Mouse (Mus musculus): ENCODE measurements at regions not wholly inside any gene's neighbourhood (a gene's known extent, or its start where the extent isn't known, plus 50 kb on each side); places are given as distances from the start of the nearest gene placed in this dataset.
A peak's percentile ranks its signal among the peaks of the same experiment; 100 is the strongest.

DNA sequence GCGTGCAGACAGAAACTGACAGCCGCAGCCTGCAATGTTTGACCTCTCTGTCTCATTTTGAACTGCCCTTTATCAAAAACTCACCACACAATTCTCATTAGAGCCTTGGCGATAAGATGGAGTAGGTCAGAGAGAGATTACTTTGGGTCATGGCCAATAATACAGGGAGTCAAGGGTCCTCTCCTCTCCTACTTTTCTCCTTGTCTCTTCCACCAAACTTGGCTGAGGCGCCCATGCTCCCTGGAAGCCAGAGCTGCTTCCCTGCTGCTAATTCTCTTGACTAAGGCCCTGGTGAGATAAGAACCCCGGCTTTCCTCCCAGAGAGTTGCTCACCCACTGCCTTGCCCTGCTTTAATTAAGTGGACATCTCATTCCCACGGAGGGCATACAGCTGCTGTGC is 355.3 kb upstream of the Smim15 start:
- TF ChIP-seq GATA4 (IDR thresholded peaks at IDR 0.05; ENCODE audit: insufficient replicate concordance, low read length) = peak; percentile 76; the same call in 1 of the 2 replicates

DNA sequence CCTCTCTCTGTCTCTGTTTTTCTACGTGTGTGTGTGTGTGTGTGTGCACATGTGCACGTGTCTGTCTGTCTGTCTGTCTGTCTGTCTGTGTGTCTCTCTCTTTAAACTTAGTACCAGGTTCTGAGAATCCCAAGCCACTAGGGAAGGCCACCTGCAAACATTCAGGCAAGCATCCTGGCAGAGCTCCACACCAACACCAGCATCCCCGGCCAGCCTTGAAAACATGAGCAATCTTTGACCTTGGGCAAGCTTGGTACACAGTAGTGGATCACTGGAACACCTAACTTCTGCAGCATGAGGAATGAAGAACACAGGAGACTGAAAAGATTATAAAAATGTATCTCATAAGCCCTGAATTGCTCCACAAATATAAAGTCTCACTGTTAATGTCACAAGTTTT is 359.0 kb upstream of the Smim15 start:
- TF ChIP-seq GATA4 (IDR thresholded peaks at IDR 0.05; ENCODE audit: insufficient replicate concordance, low read length) = no peak

DNA sequence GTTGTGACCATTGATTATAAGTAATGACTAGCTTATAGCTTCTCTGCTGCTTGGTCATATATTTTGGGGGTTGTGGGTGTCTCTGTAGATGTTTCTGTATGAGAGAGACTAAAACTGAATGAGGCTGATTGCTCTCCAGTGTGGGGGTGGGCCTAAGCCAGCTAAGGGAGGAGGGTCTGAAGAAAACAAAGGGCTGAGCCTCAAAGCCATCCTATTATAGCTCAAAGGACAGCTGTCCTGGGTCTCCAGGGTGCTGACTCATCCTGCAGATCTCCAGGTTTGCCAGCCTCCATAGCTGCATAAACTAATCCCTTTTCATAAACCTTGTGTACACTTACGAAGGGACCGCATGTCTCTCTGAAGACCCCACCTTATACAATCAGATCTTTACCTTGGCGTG is 360.3 kb upstream of the Smim15 start:
- no peak for TF ChIP-seq GATA4 (IDR thresholded peaks at IDR 0.05; ENCODE audit: insufficient replicate concordance, low read length)

DNA sequence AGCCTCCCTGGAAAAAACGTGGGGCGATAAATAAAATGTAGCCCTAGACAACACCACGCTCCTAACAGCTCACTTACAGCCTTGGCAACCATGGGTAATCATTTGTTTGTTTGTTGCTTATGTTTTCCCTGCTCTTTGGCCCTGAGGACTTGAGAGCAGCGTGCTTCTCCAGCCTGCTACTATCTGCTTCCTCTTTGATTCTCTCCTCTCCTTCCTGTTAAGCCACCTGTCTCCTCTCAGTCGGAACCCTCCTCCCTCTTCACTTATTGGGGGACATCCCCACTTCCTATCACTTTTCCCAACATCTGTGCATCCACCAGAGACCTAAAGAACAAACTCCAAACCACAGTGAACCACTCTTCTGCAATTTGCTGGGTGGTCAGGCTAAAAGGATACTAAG is 362.5 kb upstream of the Smim15 start:
- TF ChIP-seq GATA4 (IDR thresholded peaks at IDR 0.05; ENCODE audit: insufficient replicate concordance, low read length) = no peak

DNA sequence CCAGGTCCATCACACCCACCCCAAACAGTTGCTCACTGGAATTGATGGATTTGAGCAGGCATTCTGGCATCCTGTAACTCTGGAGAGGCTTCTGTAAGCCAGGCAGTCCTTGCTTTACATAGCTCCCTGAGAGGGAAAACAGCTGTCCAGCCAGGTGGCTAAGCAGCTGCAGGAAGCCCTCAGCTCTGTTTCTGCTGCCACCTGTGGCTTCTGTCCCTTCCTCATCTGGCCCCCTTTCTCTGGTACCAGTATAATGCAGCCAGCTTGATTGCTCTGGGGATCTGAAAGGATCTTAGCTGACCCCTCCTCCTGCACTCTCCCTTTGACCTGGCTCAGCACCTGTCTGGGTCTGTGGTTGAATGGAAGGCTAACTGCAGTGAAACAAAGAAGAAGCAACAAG is 365.4 kb upstream of the Smim15 start:
- no peak for TF ChIP-seq GATA4 (IDR thresholded peaks at IDR 0.05; ENCODE audit: insufficient replicate concordance, low read length)

DNA sequence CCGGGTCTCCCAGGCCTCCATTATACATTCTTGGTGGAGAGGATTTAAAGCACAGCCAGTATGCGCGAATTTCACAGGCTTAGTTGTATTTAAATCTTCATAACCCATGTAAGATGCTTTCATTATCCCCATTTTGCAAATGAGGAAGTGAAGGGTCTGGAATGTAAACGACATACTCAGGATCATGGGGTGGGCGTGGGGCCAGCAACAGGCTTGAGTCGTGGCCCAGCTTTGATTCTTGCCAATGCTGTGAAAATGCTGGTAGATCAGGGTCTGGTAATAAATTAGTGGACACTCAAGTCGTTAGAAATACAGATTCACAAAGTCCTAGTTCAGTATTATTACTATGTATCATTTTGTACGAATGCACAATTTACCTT is 367.2 kb upstream of the Smim15 start:
- TF ChIP-seq GATA4 (IDR thresholded peaks at IDR 0.05; ENCODE audit: insufficient replicate concordance, low read length) = no peak

DNA sequence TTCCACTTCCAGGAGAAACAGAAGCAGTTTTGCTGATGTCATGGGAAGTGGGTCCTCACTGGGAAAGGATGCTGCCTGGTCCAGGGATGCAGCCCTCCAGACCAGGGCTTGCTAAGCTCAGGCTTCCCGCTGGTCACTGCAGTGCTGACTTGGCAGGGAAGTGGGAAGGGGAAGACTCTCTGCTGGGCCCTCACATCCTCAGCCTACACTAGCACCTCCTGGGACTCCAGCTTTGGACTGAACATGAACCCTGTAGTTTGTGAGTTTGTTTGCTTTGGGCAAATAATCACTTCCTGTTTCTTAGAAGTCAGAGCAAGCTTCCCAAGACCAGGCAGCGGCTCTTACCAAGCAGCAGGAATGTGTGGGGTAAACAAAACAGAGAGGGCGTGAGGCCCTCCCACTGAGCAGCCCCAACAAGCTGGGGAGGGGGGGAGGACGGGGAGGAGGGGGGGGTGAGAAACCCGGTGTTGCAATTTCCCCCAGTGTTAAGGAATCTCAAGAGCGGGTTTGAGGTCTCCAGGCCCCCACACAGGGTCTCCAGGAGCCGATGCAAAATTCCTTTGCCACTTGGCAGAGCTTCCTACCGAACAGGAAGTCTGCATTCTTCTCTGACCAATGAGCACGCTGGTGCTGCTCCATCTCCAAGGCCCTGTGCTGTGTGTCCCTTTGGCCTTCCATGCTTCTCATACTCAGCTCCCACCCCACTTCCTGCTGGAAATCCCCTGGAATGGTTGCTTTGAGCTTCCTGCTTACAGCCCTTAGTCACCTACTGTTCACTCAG is 367.7 kb upstream of the Smim15 start:
- peak; percentile 64; the same call in 1 of the 2 replicates for TF ChIP-seq GATA4 (IDR thresholded peaks at IDR 0.05; ENCODE audit: insufficient replicate concordance, low read length)

DNA sequence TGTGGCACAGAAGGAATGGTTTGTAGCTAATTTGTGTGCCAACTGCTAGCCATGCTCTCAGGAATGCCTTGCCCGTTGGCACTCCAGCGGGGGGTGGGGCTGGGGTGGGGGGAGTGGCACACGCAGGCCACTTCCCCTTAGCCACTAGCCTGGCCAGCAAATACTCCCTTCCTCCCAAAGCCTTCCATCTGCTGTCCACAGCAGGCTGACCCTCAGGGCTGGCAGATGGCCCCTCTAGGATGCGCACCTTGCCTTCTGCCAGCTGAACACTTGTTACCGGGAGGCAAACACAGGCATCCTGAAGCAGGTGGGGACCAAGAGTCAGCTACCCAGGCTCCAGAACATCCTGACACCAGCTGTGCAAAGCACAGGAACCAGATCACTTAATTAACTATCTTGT is 372.1 kb upstream of the Smim15 start:
- no peak for TF ChIP-seq GATA4 (IDR thresholded peaks at IDR 0.05; ENCODE audit: insufficient replicate concordance, low read length)

DNA sequence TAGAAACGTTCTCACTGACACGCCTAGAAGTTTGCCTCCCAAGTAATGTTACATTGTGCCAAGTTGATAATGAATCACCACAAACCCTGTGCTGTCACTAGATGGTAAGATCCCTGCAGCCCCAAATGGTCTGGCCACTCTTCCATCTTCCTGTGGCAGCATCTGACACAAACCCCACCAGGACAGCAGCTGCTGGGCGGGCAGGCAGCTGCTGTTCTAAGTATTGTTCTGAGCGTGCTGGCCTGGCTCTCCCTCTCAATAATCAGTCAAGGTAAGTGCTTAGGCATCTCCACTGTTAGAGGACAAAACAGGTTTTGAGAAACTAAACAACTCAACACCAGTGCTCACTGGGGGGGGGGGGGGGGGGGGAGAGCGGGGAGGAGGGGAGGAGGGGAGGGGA is 375.7 kb upstream of the Smim15 start:
- TF ChIP-seq GATA4 (IDR thresholded peaks at IDR 0.05; ENCODE audit: insufficient replicate concordance, low read length) = no peak

DNA sequence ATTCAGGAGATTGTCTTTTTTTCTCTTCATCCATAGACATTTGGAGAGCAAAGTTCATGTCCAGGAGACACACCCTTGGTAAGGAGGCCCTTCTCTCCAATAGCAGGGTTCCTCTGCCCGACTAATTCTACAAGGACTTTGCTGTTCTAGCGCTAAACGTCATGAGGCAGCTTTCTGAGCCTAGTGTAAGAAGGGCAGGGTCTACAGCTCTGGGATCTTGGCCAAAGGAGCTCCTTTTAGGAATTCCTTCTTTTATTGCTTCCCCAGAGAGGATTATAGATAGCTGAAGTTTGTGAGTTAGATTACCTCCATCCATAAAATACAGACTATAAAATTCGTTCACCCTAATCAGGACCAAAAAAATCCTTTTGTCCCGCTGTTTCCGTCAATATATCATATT is 378.5 kb upstream of the Smim15 start:
- TF ChIP-seq GATA4 (IDR thresholded peaks at IDR 0.05; ENCODE audit: insufficient replicate concordance, low read length) = no peak

DNA sequence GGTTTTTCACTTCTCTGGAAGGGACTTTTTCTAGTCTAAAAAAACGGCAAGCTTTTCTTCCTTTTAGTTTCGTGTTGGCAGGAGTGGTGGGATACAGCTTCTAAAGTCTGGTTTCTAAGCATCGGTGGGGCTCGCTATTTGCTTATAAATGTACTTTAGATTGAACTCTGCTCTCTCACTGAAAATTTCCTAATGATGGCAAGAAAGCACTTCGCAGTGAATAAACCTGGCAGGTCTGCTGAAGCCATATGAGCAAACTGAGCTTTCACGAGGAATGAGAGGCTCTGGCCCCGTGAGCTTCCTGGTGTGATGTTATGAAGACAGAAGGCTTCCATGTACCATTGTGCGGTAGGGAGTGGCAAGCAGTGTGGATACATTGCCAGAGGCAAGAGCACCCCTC is 380.0 kb upstream of the Smim15 start:
- TF ChIP-seq GATA4 (IDR thresholded peaks at IDR 0.05; ENCODE audit: insufficient replicate concordance, low read length) = no peak

DNA sequence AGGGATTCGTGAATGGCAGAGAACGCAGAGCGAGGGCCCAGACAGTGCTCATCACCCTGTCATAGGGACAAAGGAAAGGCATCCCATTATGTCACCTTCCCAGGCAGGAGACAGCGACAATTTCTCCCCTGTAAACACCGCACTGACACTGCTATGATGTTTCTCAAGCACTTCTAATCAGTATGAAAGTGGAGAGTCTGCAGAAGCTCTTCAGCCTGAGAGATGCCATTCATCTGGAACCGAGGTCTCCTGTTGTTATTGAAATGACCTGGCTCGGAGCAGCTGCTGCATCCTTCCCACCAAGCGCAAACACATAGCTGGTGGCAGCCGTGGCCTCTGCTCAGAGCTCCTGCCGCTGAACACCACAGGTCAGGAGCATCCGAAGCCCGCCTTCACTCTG is 380.5 kb upstream of the Smim15 start:
- no peak for TF ChIP-seq GATA4 (IDR thresholded peaks at IDR 0.05; ENCODE audit: insufficient replicate concordance, low read length)

DNA sequence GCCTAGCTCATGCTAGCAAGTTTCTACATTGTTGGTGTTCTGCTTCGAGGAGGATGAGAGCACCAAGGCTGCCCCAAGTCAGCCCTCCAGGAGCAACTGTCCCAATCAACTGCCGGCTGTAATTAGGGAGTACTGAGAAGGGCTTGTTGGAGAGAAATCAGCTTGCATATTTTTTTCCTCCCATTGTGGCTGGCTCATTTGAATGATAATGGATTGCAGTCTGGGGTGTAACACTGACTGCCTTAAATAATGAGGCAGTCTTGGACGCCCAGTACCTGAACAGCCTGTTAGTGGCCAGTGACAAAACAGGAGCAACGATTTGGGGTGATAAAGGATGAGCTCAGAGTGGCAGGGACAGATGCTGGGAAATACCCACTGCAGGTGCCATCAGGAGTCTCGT is 382.8 kb upstream of the Smim15 start:
- TF ChIP-seq GATA4 (IDR thresholded peaks at IDR 0.05; ENCODE audit: insufficient replicate concordance, low read length) = no peak

DNA sequence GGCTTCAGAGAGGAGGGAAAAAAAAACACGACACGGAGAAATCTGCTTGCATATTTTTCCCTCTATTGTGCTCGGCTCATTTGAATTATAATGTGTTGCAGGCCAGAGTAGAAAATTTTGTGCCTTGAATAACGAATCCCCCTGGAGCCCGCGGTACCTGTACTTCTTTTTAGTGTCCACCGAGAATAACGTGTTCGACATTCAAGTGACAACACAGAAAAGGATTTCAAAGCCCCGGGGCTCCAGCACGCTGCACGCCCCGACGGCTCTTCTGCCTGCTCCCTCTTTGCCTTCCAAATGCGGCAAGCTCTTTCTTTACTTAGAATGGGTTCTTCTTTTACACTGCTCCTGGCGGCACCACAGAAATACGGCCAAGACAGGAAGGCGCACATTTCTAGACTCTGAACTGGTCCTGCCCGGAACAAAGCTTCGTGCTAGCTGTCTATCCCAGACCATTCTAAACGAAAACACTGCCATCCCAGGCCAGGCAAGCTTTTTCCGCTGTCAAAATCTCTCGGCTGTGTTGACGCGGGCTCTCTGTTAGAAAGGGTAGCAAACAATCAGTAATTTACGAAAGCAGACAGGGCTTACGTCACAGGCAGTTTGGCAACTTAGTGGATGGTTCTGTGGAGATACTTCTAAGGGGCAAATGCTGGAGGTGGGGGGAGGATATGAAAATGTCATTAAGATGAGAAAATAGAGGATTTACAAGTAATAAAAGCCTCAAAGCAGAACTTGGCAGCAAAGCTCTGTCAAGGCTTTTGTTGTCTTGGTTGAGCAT is 398.2 kb upstream of the Smim15 start:
- TF ChIP-seq GATA4 (IDR thresholded peaks at IDR 0.05; ENCODE audit: insufficient replicate concordance, low read length) = no peak

DNA sequence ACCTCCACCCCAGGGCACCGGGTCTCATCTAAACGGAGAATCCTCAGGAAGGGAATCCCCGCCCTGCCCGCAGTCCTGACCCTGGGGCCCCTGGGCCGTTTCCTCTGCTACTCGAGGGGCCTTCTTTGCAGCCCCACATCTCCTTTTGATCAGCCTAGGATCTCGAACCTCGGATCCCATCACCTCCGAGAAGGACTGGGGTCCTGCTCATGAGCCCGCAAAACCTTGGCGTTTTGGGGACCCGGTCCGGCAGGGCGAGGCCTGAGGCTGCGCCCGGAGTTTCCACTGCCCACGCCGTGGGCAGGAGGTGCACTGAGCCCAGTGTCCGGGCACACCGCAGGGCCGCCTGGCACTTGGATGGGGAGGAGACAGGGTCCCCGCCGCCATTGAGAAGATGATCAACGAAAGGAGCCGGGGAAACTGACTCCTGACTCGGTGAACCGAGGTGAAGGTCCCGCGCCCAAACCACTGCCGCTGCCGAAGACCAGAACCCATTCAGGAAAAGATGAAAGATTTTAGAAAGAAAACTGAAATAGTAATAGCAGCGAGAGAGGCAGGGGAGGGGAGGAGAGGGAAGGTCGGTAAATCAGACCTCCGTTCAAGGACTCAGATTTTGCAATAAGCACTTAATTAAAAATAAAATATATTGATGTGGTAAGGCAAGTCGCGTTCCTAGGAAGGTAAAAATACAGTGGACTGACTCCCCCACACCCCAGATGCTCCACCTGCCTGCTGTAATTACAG is 399.0 kb upstream of the Smim15 start:
- TF ChIP-seq GATA4 (IDR thresholded peaks at IDR 0.05; ENCODE audit: insufficient replicate concordance, low read length) = no peak

DNA sequence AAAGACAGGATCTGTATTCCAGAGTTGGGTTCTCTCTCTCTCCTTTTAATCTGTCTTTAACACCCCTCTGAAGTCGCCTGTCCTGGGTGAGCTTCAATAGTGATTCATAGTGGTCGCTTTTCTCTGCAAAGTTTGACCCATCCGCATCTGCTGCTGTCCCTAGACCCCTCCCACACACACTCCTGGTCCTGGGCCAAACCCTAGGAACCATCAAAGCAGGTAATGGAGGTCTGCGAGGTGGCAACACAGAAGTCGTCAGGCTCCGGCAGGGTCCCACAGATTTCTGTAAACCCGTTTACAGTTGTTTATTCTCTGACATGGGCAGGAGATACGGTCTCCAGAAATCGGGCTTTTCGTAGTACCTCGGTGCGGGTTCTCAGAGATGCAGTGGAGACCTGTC is 399.5 kb upstream of the Smim15 start:
- TF ChIP-seq GATA4 (IDR thresholded peaks at IDR 0.05; ENCODE audit: insufficient replicate concordance, low read length) = no peak
